Mouse (Mus musculus) intestine, embryonic 16.5 days (tissue): ENCODE data around the gene Gm11596. TPM values are rescaled to one million over a fixed set of nuclear protein-coding genes. Genes with fewer than 3 reads are reported as not detected.
"Not testable (repeated sequence)": the region's sequence is repeated elsewhere in the genome, so short reads cannot be mapped to it uniquely, and the experiment has no call there.

Experiments used
- ATAC-seq: fragments of 200-750 bp; cut with Nextera tagmentation; 2 replicates; pipeline ENCODE4 v1.8.0; 2017; ENCODE audit warnings: moderate TSS enrichment, moderate library complexity
- H3K27ac ChIP-seq: fragments of 300-500 bp; sonication (generic); 2 replicates; pipeline ENCODE4 v1.5.1; 2014; ENCODE audit warnings: mild to moderate bottlenecking, low read length
- H3K27me3 ChIP-seq: fragments of 300-500 bp; sonication (generic); replicated peaks from 2 replicates; pipeline ENCODE4 v1.6.1; 2014; ENCODE audit warnings: low read length, control low read depth, mixed read lengths; ENCODE audit not compliant: control insufficient read depth, insufficient read depth
- H3K36me3 ChIP-seq: fragments of 300-500 bp; sonication (generic); 2 replicates; pipeline ENCODE4 v1.6.1; 2014; ENCODE audit warnings: low read length, control low read depth; ENCODE audit not compliant: control insufficient read depth, insufficient read depth
- H3K4me1 ChIP-seq: fragments of 300-500 bp; sonication (generic); 2 replicates; pipeline ENCODE4 v1.6.1; 2014; ENCODE audit warnings: low read length, control low read depth, mixed read lengths; ENCODE audit not compliant: control insufficient read depth, insufficient read depth
- H3K4me2 ChIP-seq: fragments of 300-500 bp; sonication (generic); 2 replicates; pipeline ENCODE4 v1.6.1; 2014; ENCODE audit warnings: low read depth, low read length, control low read depth
- H3K4me3 ChIP-seq: fragments of 300-500 bp; sonication (generic); 2 replicates; pipeline ENCODE4 v1.5.1; 2014; ENCODE audit warnings: mild to moderate bottlenecking, low read length
- H3K9ac ChIP-seq: fragments of 300-500 bp; sonication (generic); 2 replicates; pipeline ENCODE4 v1.6.1; 2014; ENCODE audit warnings: low read depth, low read length
- H3K9me3 ChIP-seq: fragments of 300-500 bp; sonication (generic); 2 replicates; pipeline ENCODE4 v1.6.1; 2016; ENCODE audit warnings: low read length, control low read depth; ENCODE audit not compliant: control insufficient read depth
- WGBS: fragments of 180-500 bp; shearing (Covaris S2); extraction: QIAGEN DNeasy Blood & Tissue Kit; methylation state at CpG from one replicate; pipeline ENCODE4 v1.1.7; 2014; 5-methylcytosine and 5-hydroxymethylcytosine counted together
- polyA plus RNA-seq: library from polyadenylated mRNA; unstranded; fragments of >200 nt; fragmentation: Nextera tagmentation; extraction: Ambion mirVana; gene quantifications from 2 replicates; pipeline ENCODE4 v1.2.1, GENCODE M21; 2015

Gene Gm11596
- not detected in 2 replicates for polyA plus RNA-seq

DNA sequence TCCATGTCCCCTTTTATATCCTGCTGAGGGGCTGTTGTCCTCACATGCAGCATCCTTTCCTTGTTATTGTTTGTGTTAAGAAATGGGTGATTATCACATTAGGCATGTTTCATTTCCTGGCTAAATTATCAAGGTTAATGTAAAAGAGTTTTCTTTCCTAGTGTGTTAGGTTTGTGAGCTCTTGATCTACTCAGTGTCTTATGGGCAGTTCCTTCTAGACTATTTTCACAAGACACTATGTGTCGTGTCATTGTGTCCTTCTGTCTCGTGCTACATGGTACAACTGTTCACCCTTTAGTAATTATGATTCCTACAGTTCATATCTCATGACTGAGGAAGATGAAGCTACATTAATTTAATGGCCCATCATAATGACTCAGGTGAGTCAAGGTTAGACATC is at the start of gene Gm11596:
TSS of gene Gm11596 (minus strand) at position 101 of the 400 bp plus-strand sequence.
- no peak within 1 kb of the TSS for H3K4me3 ChIP-seq
- H3K9me3 ChIP-seq, result no peaks in the 10 kb centered on the region
- WGBS, result 78% methylated on average over 2 of the region's 2 CpGs
- H3K4me1 ChIP-seq, result no peaks in the 10 kb centered on the region
- H3K27ac ChIP-seq, result no peak within 1 kb of the TSS
- no peak within 1 kb of the TSS for H3K9ac ChIP-seq
- no peaks in the 10 kb centered on the region for H3K27me3 ChIP-seq
- H3K4me2 ChIP-seq, result no peak within 1 kb of the TSS
- no peaks in the 10 kb centered on the region for H3K36me3 ChIP-seq
- no peak for ATAC-seq

- no peaks in the 10 kb centered on the region for H3K9me3 ChIP-seq
- no peak overlapping the region for H3K27ac ChIP-seq
- ATAC-seq, result no peak
- no peaks in the 10 kb centered on the region for H3K27me3 ChIP-seq
- H3K36me3 ChIP-seq, result no peaks in the 10 kb centered on the region
- H3K4me1 ChIP-seq, result no peaks in the 10 kb centered on the region
- no peak overlapping the region for H3K9ac ChIP-seq
- no peak overlapping the region for H3K4me2 ChIP-seq
- no peak overlapping the region for H3K4me3 ChIP-seq
- WGBS, result 70% methylated on average over 1 of the region's 1 CpGs
Observed at GRCm38 (mm10) chr11:99842185-99842584, 48.9 kb upstream of the Gm11596 start.

- Histone ChIP-seq H3K9me3 (no peaks in the 10 kb centered on the region), H3K9ac (no peak within 1 kb of the TSS), H3K36me3 (no peaks in the 10 kb centered on the region), H3K27me3 (no peaks in the 10 kb centered on the region), H3K4me2 (no peak within 1 kb of the TSS), H3K27ac (no peak within 1 kb of the TSS), H3K4me1 (no peaks in the 10 kb centered on the region), H3K4me3 (no peak within 1 kb of the TSS)
- WGBS, result 68% methylated on average over 1 of the region's 1 CpGs
- no peak for ATAC-seq
Observed at GRCm38 (mm10) chr11:99837966-99838365, 44.7 kb upstream of the Gm11596 start, which contains the start of gene 2300003K06Rik. Gene 2300003K06Rik, minus strand, starts transcription at chr11:99838066.

- not testable (repeated sequence) for H3K9me3 ChIP-seq, H3K4me3 ChIP-seq, H3K36me3 ChIP-seq, ATAC-seq, H3K9ac ChIP-seq, H3K4me2 ChIP-seq, H3K27ac ChIP-seq, H3K4me1 ChIP-seq, H3K27me3 ChIP-seq
- 91% methylated on average over 2 of the region's 2 CpGs for WGBS
Observed at GRCm38 (mm10) chr11:99815566-99815965, 22.3 kb upstream of the Gm11596 start, which contains the start of gene Gm11564. Gene Gm11564, minus strand, starts transcription at chr11:99815666.

DNA sequence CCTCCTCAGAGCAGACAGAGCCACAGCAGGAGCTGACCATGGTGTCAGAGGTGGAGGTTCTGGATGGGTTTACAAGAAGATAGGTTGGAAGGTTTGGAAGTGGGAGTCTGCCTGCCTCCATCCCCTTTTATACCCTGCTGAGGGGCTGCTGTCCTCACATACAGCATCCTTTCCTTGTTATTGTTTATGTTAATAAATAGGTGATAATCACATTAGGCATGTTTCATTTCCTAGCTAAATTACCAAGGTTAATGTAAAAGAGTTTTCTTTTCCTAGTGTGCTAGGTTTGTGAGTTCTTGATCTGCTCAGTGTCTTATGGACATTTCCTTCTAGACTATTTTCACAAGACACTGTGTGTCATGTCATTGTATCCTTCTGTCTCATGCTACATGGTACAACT is 16.5 kb upstream of the Gm11596 start, which contains the start of gene Krtap4-13:
TSS of gene Krtap4-13 (minus strand) at position 101 of the 400 bp plus-strand sequence.
- not testable (repeated sequence) for H3K27me3 ChIP-seq, H3K9me3 ChIP-seq, H3K4me1 ChIP-seq, H3K36me3 ChIP-seq, H3K4me3 ChIP-seq, H3K4me2 ChIP-seq, ATAC-seq, H3K27ac ChIP-seq, H3K9ac ChIP-seq

DNA sequence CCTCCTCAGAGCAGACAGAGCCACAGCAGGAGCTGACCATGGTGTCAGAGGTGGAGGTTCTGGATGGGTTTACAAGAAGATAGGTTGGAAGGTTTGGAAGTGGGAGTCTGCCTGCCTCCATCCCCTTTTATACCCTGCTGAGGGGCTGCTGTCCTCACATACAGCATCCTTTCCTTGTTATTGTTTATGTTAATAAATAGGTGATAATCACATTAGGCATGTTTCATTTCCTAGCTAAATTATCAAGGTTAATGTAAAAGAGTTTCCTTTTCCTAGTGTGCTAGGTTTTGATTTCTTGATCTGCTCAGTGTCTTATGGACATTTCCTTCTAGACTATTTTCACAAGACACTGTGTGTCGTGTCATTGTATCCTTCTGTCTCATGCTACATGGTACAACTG is 11.1 kb upstream of the Gm11596 start, which contains the start of gene Gm11554:
TSS of gene Gm11554 (minus strand) at position 101 of the 400 bp plus-strand sequence.
- H3K9me3 ChIP-seq, H3K4me2 ChIP-seq, ATAC-seq, H3K4me3 ChIP-seq, H3K27ac ChIP-seq, H3K36me3 ChIP-seq, H3K27me3 ChIP-seq, H3K4me1 ChIP-seq, H3K9ac ChIP-seq: not testable (repeated sequence)
- no CpG with 5 or more reads among the region's 1 CpGs for WGBS

DNA sequence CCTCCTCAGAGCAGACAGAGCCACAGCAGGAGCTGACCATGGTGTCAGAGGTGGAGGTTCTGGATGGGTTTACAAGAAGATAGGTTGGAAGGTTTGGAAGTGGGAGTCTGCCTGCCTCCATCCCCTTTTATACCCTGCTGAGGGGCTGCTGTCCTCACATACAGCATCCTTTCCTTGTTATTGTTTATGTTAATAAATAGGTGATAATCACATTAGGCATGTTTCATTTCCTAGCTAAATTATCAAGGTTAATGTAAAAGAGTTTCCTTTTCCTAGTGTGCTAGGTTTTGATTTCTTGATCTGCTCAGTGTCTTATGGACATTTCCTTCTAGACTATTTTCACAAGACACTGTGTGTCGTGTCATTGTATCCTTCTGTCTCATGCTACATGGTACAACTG is 5.6 kb upstream of the Gm11596 start, which contains the start of gene Gm11569:
TSS of gene Gm11569 (minus strand) at position 101 of the 400 bp plus-strand sequence.
- not testable (repeated sequence) for H3K4me3 ChIP-seq, H3K27me3 ChIP-seq, H3K27ac ChIP-seq, ATAC-seq, H3K4me2 ChIP-seq, H3K4me1 ChIP-seq, H3K9me3 ChIP-seq, H3K9ac ChIP-seq, H3K36me3 ChIP-seq
- WGBS, result no CpG with 5 or more reads among the region's 1 CpGs

- H3K4me1 ChIP-seq, H3K9ac ChIP-seq, H3K27me3 ChIP-seq, H3K9me3 ChIP-seq, ATAC-seq, H3K4me2 ChIP-seq, H3K36me3 ChIP-seq, H3K27ac ChIP-seq, H3K4me3 ChIP-seq: not testable (repeated sequence)
Observed at GRCm38 (mm10) chr11:99784900-99785299, 8.4 kb downstream of the Gm11596 start, which contains the start of gene Krtap4-9. Gene Krtap4-9, plus strand, starts transcription at chr11:99785200.

- H3K4me2 ChIP-seq, result no peak within 1 kb of the TSS
- no peak within 1 kb of the TSS for H3K4me3 ChIP-seq
- 97% methylated on average over 2 of the region's 2 CpGs for WGBS
- no peaks in the 10 kb centered on the region for H3K27me3 ChIP-seq
- H3K36me3 ChIP-seq, result no peaks in the 10 kb centered on the region
- no peaks in the 10 kb centered on the region for H3K9me3 ChIP-seq
- no peak for ATAC-seq
- no peaks in the 10 kb centered on the region for H3K4me1 ChIP-seq
- no peak within 1 kb of the TSS for H3K27ac ChIP-seq
- no peak within 1 kb of the TSS for H3K9ac ChIP-seq
Observed at GRCm38 (mm10) chr11:99780604-99781003, 12.7 kb downstream of the Gm11596 start, which contains the start of gene Krtap4-8. Gene Krtap4-8, minus strand, starts transcription at chr11:99780704.

DNA sequence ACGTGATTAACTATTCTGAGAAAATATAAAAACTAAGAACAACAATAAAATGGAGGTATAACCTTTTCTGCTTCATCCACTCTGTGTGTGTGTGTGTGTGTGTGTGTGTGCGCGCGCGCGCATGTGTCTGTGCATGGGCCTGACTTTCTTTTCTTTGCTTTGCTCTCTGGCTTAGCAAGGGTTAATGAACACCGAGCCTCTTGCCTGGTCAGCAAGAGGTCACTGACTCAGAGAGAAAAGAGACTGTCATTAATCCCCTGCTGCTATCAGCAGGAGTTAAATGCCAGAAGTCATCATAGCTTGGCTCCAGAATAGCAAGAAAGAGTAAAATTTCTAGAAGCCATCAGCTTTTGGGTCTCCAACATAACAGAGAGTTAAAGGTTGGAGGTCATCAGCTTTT is 14.9 kb downstream of the Gm11596 start:
- H3K4me1 ChIP-seq, result no peaks in the 10 kb centered on the region
- H3K27ac ChIP-seq, result no peak overlapping the region
- H3K9me3 ChIP-seq, result no peaks in the 10 kb centered on the region
- no peaks in the 10 kb centered on the region for H3K27me3 ChIP-seq
- no peaks in the 10 kb centered on the region for H3K36me3 ChIP-seq
- ATAC-seq, result no peak
- H3K9ac ChIP-seq, result no peak overlapping the region
- 58% methylated on average over 7 of the region's 7 CpGs for WGBS
- no peak overlapping the region for H3K4me2 ChIP-seq
- no peak overlapping the region for H3K4me3 ChIP-seq
